Mouse (Mus musculus): ENCODE measurements around the gene Cenph. TPM values are rescaled to one million over a fixed set of nuclear protein-coding genes. Genes with fewer than 3 reads are reported as not detected.
"Not testable (repeated sequence)": the region's sequence is repeated elsewhere in the genome, so short reads cannot be mapped to it uniquely, and the experiment has no call there.

The Cenph gene
- polyA plus RNA-seq, 1 experiment from 2014 or later: 10.1 TPM

GRCm38 (mm10) chr13:100743346-100744035 is 32.2 kb downstream of the Cenph start:
- H3K4me3 ChIP-seq: peak overlapping the region; percentile 77
- H3K4me1 ChIP-seq (replicated peaks): peaks cover 16% of the 10 kb centered on the region
- peak overlapping the region; percentile 62 for H3K4me2 ChIP-seq
- no peaks in the 10 kb centered on the region for H3K27me3 ChIP-seq
- H3K27ac ChIP-seq (replicated peaks): peak overlapping the region; percentile 97
- WGBS: 64% methylated on average over 11 of the region's 11 CpGs
- H3K9me3 ChIP-seq: no peaks in the 10 kb centered on the region
- ATAC-seq (ENCODE audit: low read depth): peak; percentile 66
- peak overlapping the region; percentile 88 for H3K9ac ChIP-seq
- H3K36me3 ChIP-seq: peaks cover 8% of the 10 kb centered on the region

GRCm38 (mm10) chr13:100742831-100743230 is 32.9 kb downstream of the Cenph start:
- WGBS: 92% methylated on average over 5 of the region's 5 CpGs
- peak overlapping the region; percentile 62; the same call in 1 of the 2 replicates for H3K4me2 ChIP-seq

DNA sequence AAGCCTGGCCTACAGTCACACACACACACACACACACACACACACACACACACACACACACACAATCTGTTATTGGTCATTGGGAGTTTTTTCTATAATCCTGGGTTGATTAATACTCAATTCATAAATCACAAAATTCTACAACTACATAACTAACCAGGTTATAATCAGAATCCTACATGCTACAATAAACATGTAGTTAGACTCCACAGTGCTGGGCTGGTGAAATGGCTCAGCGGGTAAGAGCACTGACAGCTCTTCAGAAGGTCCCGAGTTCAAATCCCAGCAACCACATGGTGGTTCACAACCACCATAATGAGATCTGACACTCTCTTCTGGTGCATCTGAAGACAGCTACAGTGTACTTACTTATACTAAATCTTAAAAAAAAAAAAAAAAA is 42.9 kb downstream of the Cenph start:
- WGBS: 96% methylated on average over 2 of the region's 2 CpGs
- peaks cover 31% of the 10 kb centered on the region for H3K36me3 ChIP-seq

More at GRCm38 (mm10) chr13:100742831-100743230, 32.9 kb downstream of the Cenph start:
- H3K9me3 ChIP-seq: no peaks in the 10 kb centered on the region
- H3K36me3 ChIP-seq: peaks cover 15% of the 10 kb centered on the region
- no peaks in the 10 kb centered on the region for H3K27me3 ChIP-seq
- no peak overlapping the region for H3K4me3 ChIP-seq
- H3K27ac ChIP-seq (replicated peaks): no peak overlapping the region
- no peak overlapping the region for H3K9ac ChIP-seq
- H3K4me1 ChIP-seq (replicated peaks): peaks cover 16% of the 10 kb centered on the region
- ATAC-seq (ENCODE audit: low read depth): no peak

GRCm38 (mm10) chr13:100731462-100732046 is 44.1 kb downstream of the Cenph start:
- Histone ChIP-seq H3K36me3 (peaks cover 27% of the 10 kb centered on the region), H3K4me3 (peak overlapping the region; percentile 66), H3K27ac (replicated peaks) (peak overlapping the region; percentile 86), H3K9ac (peak overlapping the region; percentile 87; the same call in 1 of the 2 replicates), H3K4me2 (peak overlapping the region; percentile 92), H3K4me1 (replicated peaks) (peaks cover 22% of the 10 kb centered on the region)
- ATAC-seq (ENCODE audit: low read depth); H3K27me3 ChIP-seq; H3K9me3 ChIP-seq: not testable (repeated sequence)
- 95% methylated on average over 6 of the region's 6 CpGs for WGBS

More for the DNA sequence above, 42.9 kb downstream of the Cenph start:
- H3K27me3 ChIP-seq: no peaks in the 10 kb centered on the region
- H3K9me3 ChIP-seq: no peaks in the 10 kb centered on the region
- H3K4me2 ChIP-seq: no peak overlapping the region
- H3K9ac ChIP-seq: no peak overlapping the region
- H3K4me1 ChIP-seq (replicated peaks): peaks cover 19% of the 10 kb centered on the region
- no peak overlapping the region for H3K4me3 ChIP-seq
- ATAC-seq (ENCODE audit: low read depth): no peak
- no peak overlapping the region for H3K27ac ChIP-seq (replicated peaks)

DNA sequence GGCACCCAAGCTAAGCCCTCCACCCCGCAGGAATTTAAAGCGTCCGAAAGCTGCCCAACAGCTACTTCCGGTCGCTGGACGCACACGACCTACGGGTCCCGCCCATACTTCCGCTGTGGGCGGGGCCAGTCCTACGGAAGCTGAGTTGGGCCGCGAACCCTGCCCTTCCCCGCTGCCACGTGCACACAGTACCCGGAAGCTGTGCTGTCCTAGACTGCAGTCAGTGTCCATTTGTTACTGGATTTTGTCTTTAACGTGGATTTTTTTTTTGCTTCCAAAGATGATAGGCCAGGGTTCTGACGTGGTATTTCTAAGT is 44.9 kb downstream of the Cenph start, which contains the start of gene Cdk7:
Cdk7 (minus strand) TSS at position 79 of the 316 bp plus-strand sequence.
- no peaks in the 10 kb centered on the region for H3K9me3 ChIP-seq
- peak within 1 kb of the TSS; percentile 87 for H3K9ac ChIP-seq
- H3K27ac ChIP-seq (replicated peaks): peak within 1 kb of the TSS; percentile 86
- peak; percentile 99 for ATAC-seq (ENCODE audit: low read depth)
- H3K4me1 ChIP-seq (replicated peaks): peaks cover 22% of the 10 kb centered on the region
- H3K36me3 ChIP-seq: peaks cover 25% of the 10 kb centered on the region
- WGBS: under 1% methylated on average over 19 of the region's 19 CpGs
- no peaks in the 10 kb centered on the region for H3K27me3 ChIP-seq
- H3K4me2 ChIP-seq: peak within 1 kb of the TSS; percentile 92
- H3K4me3 ChIP-seq: peak within 1 kb of the TSS; percentile 66

- Histone ChIP-seq H3K4me1 (replicated peaks) (peaks cover 22% of the 10 kb centered on the region), H3K4me2 (peak overlapping the region; percentile 92), H3K36me3 (peaks cover 24% of the 10 kb centered on the region), H3K27ac (replicated peaks) (peak overlapping the region; percentile 86), H3K4me3 (peak overlapping the region; percentile 66), H3K27me3 (no peaks in the 10 kb centered on the region), H3K9ac (peak overlapping the region; percentile 87), H3K9me3 (no peaks in the 10 kb centered on the region)
- 2% methylated on average over 30 of the region's 30 CpGs for WGBS
- ATAC-seq (ENCODE audit: low read depth): peak; percentile 92
Observed at GRCm38 (mm10) chr13:100730153-100730860, 45.4 kb downstream of the Cenph start.

DNA sequence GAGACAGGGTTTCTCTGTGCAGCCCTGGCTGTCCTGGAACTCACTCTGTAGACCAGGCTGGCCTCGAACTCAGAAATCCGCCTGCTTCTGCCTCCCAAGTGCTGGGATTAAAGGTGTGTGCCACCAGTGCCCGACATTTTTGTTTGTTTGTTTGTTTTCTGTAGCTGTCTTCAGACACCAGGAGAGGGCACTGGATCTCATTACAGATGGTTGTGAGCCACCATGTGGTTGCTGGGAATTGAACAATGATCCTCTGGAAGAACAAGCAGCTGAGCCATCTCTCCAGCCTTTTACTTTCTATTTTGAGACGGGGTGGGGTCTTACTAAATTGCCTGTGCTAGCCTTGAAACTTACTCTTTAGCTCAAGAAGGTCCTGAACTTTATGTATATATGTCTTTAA is 47.2 kb downstream of the Cenph start:
- ATAC-seq (ENCODE audit: low read depth); H3K4me2 ChIP-seq; H3K9me3 ChIP-seq; H3K4me3 ChIP-seq; H3K27me3 ChIP-seq; H3K27ac ChIP-seq (replicated peaks); H3K9ac ChIP-seq: not testable (repeated sequence)
- 94% methylated on average over 4 of the region's 4 CpGs for WGBS
- Histone ChIP-seq H3K4me1 (replicated peaks) (peaks cover 31% of the 10 kb centered on the region), H3K36me3 (peaks cover 23% of the 10 kb centered on the region)

DNA sequence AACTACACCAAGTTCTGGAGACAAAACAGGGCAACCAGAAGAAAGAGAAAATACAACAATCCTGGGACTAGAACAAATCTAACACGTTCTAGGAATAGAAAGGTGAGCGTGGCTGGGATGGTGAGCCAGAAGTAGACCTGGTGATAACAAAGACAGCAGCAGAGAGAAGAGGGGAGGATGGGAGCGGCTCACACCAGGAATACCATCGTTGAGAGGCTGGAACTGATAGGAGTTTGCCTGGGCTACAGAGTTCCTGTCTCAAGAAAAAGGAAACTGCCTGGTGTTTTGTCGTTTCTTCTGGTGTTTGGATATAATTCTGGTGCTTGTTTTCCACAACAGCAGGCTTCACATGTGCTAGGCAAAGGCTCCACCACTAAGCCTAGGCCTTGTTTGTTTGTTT is 47.6 kb downstream of the Cenph start:
- H3K4me2 ChIP-seq: no peak overlapping the region
- peaks cover 31% of the 10 kb centered on the region for H3K4me1 ChIP-seq (replicated peaks)
- 94% methylated on average over 5 of the region's 5 CpGs for WGBS
- H3K9me3 ChIP-seq: no peaks in the 10 kb centered on the region
- no peak overlapping the region for H3K9ac ChIP-seq
- peaks cover 23% of the 10 kb centered on the region for H3K36me3 ChIP-seq
- no peak overlapping the region for H3K4me3 ChIP-seq
- H3K27ac ChIP-seq (replicated peaks): no peak overlapping the region
- no peak for ATAC-seq (ENCODE audit: low read depth)
- H3K27me3 ChIP-seq: no peaks in the 10 kb centered on the region

- Histone ChIP-seq H3K9ac (no peak overlapping the region), H3K4me3 (no peak overlapping the region), H3K27ac (replicated peaks) (no peak overlapping the region), H3K9me3 (no peaks in the 10 kb centered on the region), H3K36me3 (peaks cover 45% of the 10 kb centered on the region), H3K4me2 (no peak overlapping the region), H3K27me3 (no peaks in the 10 kb centered on the region), H3K4me1 (replicated peaks) (peaks cover 31% of the 10 kb centered on the region)
- ATAC-seq (ENCODE audit: low read depth): no peak
- 90% methylated on average over 10 of the region's 10 CpGs for WGBS
Observed at GRCm38 (mm10) chr13:100725194-100725593, 50.5 kb downstream of the Cenph start.

- Histone ChIP-seq H3K27ac (replicated peaks) (no peak overlapping the region), H3K4me3 (no peak overlapping the region), H3K36me3 (peaks cover 53% of the 10 kb centered on the region), H3K4me1 (replicated peaks) (peaks cover 21% of the 10 kb centered on the region), H3K27me3 (no peaks in the 10 kb centered on the region), H3K4me2 (no peak overlapping the region), H3K9me3 (no peaks in the 10 kb centered on the region), H3K9ac (no peak overlapping the region)
- no peak for ATAC-seq (ENCODE audit: low read depth)
- WGBS: 75% methylated on average over 7 of the region's 7 CpGs
Observed at GRCm38 (mm10) chr13:100724051-100724754, 51.5 kb downstream of the Cenph start.

DNA sequence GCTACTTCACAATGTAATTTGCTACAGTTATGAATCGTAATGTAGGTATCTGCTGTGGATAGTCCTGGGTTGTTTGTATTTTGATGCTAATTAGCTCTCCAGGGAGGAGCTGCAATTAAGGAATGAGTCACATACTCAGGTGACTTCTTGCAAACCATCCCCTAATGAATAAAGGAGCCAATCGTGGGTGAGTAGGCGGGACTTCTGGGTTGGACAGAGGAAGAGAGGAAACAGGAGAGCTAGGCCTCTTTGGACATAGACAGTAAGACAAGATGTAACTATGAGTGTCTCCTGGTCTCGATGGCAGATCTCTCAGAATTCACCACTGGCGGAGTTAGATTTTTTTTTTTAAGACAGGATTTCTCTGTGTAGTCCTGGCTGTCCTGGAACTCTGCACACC is 54.0 kb downstream of the Cenph start:
- no peak overlapping the region for H3K4me3 ChIP-seq

GRCm38 (mm10) chr13:100715467-100715866 is 60.2 kb downstream of the Cenph start:
- Histone ChIP-seq H3K4me3 (no peak overlapping the region), H3K36me3 (peaks cover 85% of the 10 kb centered on the region), H3K9me3 (no peaks in the 10 kb centered on the region), H3K9ac (no peak overlapping the region), H3K4me2 (no peak overlapping the region), H3K27ac (replicated peaks) (no peak overlapping the region), H3K27me3 (no peaks in the 10 kb centered on the region), H3K4me1 (replicated peaks) (no peaks in the 10 kb centered on the region)
- WGBS: 93% methylated on average over 6 of the region's 6 CpGs
- ATAC-seq (ENCODE audit: low read depth): no peak

More for the DNA sequence above, 54.0 kb downstream of the Cenph start:
- no peak overlapping the region for H3K4me2 ChIP-seq
- H3K9ac ChIP-seq: no peak overlapping the region
- H3K36me3 ChIP-seq: peaks cover 59% of the 10 kb centered on the region
- no peaks in the 10 kb centered on the region for H3K27me3 ChIP-seq
- no peaks in the 10 kb centered on the region for H3K9me3 ChIP-seq
- 88% methylated on average over 5 of the region's 5 CpGs for WGBS
- H3K27ac ChIP-seq (replicated peaks): no peak overlapping the region
- no peak for ATAC-seq (ENCODE audit: low read depth)
- H3K4me1 ChIP-seq (replicated peaks): peaks cover 9% of the 10 kb centered on the region; the same call in 1 of the 2 replicates

Data from neural tube, embryonic 13.5 days (tissue).